Mouse (Mus musculus): Measurements from ENCODE around the gene Evl.

DNA sequence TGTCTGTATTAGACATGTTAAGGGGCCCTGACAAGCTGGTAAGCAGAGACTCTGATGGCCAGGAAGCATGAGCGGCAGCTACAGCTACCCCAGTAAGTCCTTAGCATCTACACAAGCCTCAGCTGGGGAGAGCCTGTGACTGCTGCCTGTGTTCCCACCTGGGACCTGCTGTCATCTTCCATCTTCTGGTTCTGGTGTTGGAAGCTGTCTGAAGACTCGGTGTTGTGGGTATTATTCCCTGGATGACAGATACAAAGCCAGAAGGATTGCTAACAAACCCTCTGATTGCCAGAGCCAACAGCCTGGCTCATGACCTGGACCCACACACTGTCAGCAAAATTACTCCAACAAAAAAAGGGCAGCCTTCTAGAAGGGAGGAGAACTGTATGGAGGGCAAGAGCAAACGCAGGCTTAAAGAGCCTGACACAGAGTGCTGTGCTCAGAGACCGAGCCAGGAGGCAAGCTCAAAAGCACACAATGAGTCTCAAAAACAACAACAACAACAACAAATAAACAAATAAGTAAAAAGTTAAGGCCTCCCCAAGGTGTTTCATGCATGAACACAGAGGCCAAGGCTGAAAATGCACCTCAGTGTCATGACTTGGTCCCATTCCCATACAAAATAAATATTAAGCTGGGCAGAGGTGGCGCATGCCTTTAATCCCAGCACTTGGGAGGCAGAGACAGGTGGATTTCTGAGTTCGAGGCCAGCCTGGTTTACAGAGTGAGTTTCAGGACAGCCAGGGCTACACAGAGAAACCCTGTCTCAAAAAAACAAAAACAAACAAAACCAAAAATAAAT, 155.6 kb downstream of the Evl start:
- TF ChIP-seq CTCF (IDR thresholded peaks at IDR 0.05; ENCODE audit: insufficient read depth, low read length) (no peak), POLR2A (IDR thresholded peaks at IDR 0.05; ENCODE audit: borderline replicate concordance, extremely low read depth, low read depth, low read length) (no peak)

Data from lung, adult 2 months (tissue).